Mouse (Mus musculus) forebrain, embryonic 15.5 days (tissue): Measurements from ENCODE around the gene Hmga2. TPM values are rescaled to one million over a fixed set of nuclear protein-coding genes. Genes with fewer than 3 reads are reported as not detected.

Experiments used
- ATAC-seq: fragments of 200-750 bp; cut with Nextera tagmentation; replicated peaks from 2 replicates; pipeline ENCODE4 v1.8.0; 2017; ENCODE audit warnings: mild to moderate bottlenecking, moderate TSS enrichment, moderate library complexity
- H3K27ac ChIP-seq: fragments of 300-500 bp; sonication (generic); replicated peaks from 2 replicates; pipeline ENCODE4 v1.5.1; 2015; ENCODE audit warnings: mild to moderate bottlenecking, inconsistent platforms
- H3K27me3 ChIP-seq: fragments of 300-500 bp; sonication (generic); 2 replicates; pipeline ENCODE4 v1.6.1; 2015; ENCODE audit warnings: inconsistent platforms
- H3K36me3 ChIP-seq: fragments of 300-500 bp; sonication (generic); 2 replicates; pipeline ENCODE4 v1.6.1; 2015; ENCODE audit warnings: mild to moderate bottlenecking, inconsistent platforms
- H3K4me1 ChIP-seq: fragments of 300-500 bp; sonication (generic); 2 replicates; pipeline ENCODE4 v1.6.1; 2015; ENCODE audit warnings: inconsistent platforms
- H3K4me2 ChIP-seq: fragments of 300-500 bp; sonication (generic); replicated peaks from 2 replicates; pipeline ENCODE4 v1.6.1; 2015; ENCODE audit warnings: mild to moderate bottlenecking, inconsistent platforms
- H3K4me3 ChIP-seq: fragments of 300-500 bp; sonication (generic); 2 replicates; pipeline ENCODE4 v1.5.1; 2015; ENCODE audit warnings: mild to moderate bottlenecking, inconsistent platforms
- H3K9ac ChIP-seq: fragments of 300-500 bp; sonication (generic); replicated peaks from 2 replicates; pipeline ENCODE4 v1.6.1; 2015; ENCODE audit warnings: mild to moderate bottlenecking, inconsistent platforms
- H3K9me3 ChIP-seq: fragments of 300-500 bp; sonication (generic); 2 replicates; pipeline ENCODE4 v1.6.1; 2016; ENCODE audit warnings: inconsistent platforms
- WGBS: fragments of 180-500 bp; shearing (Covaris S2); methylation state at CpG from one replicate; pipeline ENCODE4 v1.1.7; 2015; ENCODE audit warnings: mixed read lengths; 5-methylcytosine and 5-hydroxymethylcytosine counted together
- polyA plus RNA-seq: library from polyadenylated mRNA; unstranded; fragments of >200 nt; fragmentation: Nextera tagmentation; extraction: Ambion mirVana; gene quantifications from 2 replicates; pipeline ENCODE4 v1.2.1, GENCODE M21; 2015

The Hmga2 gene
- polyA plus RNA-seq, 1 experiment from 2014 or later: 1.4 TPM

DNA sequence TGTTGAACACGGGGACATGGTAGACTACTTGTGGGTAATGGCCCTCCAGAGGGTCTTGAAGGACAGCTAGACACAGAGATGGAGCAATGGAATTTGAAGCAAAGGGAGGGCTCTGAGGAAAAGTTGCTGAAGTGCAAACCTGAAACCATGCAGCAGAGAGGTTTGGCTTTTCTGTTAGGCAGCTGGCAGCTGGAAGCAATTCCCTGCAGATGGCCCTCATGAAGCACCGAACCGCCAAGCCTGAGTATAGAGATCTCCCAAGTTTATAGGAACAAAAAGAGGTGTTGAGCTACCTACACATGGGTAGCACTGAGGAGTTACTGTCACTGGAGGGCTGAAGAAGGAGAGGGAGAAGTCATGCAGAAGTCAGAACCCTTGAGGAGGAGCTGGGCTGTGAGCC lies 13.3 kb upstream of the Hmga2 start:
- no peak overlapping the region for H3K9ac ChIP-seq
- H3K4me2 ChIP-seq: no peak overlapping the region
- H3K27ac ChIP-seq: no peak overlapping the region
- WGBS: 96% methylated on average over 3 of the region's 3 CpGs
- peaks cover 3% of the 10 kb centered on the region; the same call in 1 of the 2 replicates for H3K9me3 ChIP-seq
- H3K36me3 ChIP-seq: no peaks in the 10 kb centered on the region
- ATAC-seq: no peak
- no peaks in the 10 kb centered on the region for H3K27me3 ChIP-seq
- H3K4me1 ChIP-seq: no peaks in the 10 kb centered on the region
- no peak overlapping the region for H3K4me3 ChIP-seq

DNA sequence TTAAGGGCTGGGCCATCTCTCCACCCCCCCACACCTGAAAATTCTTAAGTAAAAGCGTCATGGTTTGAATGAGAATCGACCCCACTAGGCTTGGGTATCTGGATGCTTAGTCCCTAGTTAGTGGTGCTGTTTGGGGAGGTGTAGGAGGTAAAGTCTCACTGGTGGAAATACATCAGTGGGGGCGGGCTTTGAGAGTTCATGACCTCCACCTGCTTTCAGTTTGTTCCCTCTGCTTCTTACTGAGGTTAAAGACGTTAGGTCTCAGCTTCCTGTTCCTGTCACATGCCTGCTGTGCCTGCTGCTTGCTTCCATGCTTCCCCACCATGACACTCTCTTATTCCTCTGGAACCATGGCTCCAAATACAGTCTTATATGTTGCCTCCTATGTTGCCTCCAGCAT lies 12.3 kb upstream of the Hmga2 start:
- 86% methylated on average over 4 of the region's 4 CpGs for WGBS
- H3K27ac ChIP-seq: no peak overlapping the region
- H3K36me3 ChIP-seq: no peaks in the 10 kb centered on the region
- ATAC-seq: no peak
- no peak overlapping the region for H3K4me3 ChIP-seq
- no peaks in the 10 kb centered on the region for H3K4me1 ChIP-seq
- no peak overlapping the region for H3K4me2 ChIP-seq
- H3K9ac ChIP-seq: no peak overlapping the region
- H3K27me3 ChIP-seq: no peaks in the 10 kb centered on the region
- peaks cover 3% of the 10 kb centered on the region; the same call in 1 of the 2 replicates for H3K9me3 ChIP-seq

DNA sequence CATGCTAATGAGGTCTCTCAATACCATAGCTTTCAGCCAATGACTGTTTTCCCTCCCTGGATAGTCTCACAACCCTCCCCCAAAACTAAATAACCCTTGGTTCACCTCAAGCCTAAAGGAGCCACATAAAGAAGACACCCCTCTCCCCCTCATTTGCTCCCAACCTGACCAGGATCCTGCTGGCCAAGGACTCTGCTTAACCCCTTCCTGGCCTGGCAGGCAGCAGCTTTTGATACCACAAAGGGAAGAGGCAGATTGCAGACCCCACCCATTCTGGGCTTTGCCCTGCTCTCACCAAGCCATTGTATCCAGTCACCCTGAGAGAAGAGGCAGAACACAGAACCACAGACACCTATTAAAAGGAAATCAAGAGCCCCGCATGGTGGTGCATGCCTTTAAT lies 11.6 kb upstream of the Hmga2 start:
- Histone ChIP-seq H3K27me3 (no peaks in the 10 kb centered on the region), H3K4me2 (no peak overlapping the region), H3K27ac (no peak overlapping the region), H3K36me3 (no peaks in the 10 kb centered on the region), H3K4me3 (no peak overlapping the region), H3K9me3 (peaks cover 3% of the 10 kb centered on the region; the same call in 1 of the 2 replicates), H3K4me1 (no peaks in the 10 kb centered on the region), H3K9ac (no peak overlapping the region)
- no peak for ATAC-seq
- 97% methylated on average over 1 of the region's 1 CpGs for WGBS

DNA sequence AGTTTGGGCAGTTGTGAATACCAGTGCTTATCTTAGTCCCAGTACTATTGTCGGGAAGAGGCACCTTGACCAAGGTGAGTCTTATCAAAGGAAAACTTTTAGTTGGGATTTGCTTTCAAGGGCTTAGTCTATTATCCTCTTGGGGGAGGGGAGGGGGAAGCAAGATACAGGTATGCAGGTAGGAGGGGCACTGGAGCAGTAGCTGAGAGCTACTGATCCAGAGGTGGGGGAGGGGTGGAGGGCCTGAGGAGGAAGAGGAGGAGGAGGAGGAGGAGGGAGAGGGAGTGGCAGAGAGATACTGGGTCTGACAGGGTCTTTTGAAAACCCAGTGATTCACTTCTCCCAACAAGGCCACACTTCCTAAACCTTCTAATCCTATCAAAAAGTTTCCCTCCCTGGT lies 9.2 kb upstream of the Hmga2 start:
- H3K27me3 ChIP-seq: no peaks in the 10 kb centered on the region
- H3K4me3 ChIP-seq: no peak overlapping the region
- H3K4me1 ChIP-seq: no peaks in the 10 kb centered on the region
- no peaks in the 10 kb centered on the region for H3K36me3 ChIP-seq
- peaks cover 3% of the 10 kb centered on the region; the same call in 1 of the 2 replicates for H3K9me3 ChIP-seq
- no peak overlapping the region for H3K27ac ChIP-seq
- no peak overlapping the region for H3K9ac ChIP-seq
- no peak overlapping the region for H3K4me2 ChIP-seq
- WGBS: 86% methylated on average over 1 of the region's 1 CpGs
- no peak for ATAC-seq

DNA sequence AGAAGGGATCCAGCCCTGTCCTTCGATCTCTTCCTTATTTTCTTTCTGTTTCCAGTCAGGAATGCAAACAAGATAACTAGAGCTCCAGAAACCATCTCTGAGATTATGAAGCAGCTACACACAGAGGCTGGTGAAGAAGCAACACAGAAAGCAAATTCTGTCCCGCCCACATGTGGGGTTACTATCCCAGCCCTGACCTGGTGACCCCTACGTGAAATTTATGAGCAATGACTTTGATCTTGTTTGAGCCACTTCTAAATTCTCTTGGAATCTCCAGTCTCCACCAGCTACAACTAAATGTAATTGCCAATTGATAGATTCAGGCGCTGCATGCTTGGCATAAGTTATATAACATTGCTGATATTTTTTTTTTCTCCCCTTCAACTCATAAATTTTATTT lies 7.9 kb upstream of the Hmga2 start:
- Histone ChIP-seq H3K4me2 (no peak overlapping the region), H3K27ac (no peak overlapping the region), H3K27me3 (no peaks in the 10 kb centered on the region), H3K9me3 (peaks cover 3% of the 10 kb centered on the region; the same call in 1 of the 2 replicates), H3K4me3 (no peak overlapping the region), H3K36me3 (no peaks in the 10 kb centered on the region), H3K9ac (no peak overlapping the region), H3K4me1 (no peaks in the 10 kb centered on the region)
- 89% methylated on average over 4 of the region's 4 CpGs for WGBS
- no peak for ATAC-seq

DNA sequence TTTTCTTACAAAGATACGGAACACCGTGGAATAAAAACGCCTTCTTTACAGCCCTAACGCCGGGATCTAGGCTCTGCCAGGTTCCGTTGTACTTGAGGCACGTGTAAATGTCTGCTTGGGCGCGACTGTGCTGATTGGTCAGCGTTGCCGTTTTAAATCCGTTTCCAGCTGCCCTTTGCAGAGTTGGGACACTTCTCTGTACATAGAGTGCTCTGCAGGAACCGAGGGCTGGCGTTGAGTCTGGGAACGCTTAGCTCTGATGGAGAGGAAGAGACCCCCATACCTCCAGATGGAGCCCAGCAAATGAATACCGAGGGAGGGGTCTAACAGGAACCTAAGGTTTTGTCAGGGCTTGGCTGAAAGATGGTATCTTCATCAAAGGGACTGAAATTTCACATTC lies 1.9 kb upstream of the Hmga2 start:
- under 1% methylated on average over 16 of the region's 16 CpGs for WGBS

DNA sequence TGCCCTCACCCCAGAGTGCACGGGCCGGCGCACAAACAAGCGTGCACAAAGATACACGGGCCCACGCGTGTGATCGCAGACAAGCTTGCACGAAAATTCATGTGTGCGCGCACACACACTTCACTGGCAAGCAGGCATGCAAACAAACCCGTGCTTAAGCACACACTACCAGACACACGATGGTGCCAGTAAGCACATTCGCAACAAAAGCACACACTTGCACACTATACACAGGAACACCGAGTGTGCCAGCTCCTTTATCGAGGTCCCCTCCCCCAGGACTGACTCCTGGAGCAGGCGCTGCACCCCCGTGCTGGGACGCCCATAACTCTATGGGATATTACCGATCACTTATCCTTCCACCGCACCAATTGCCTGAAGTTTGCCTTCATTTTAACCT lies 1.2 kb upstream of the Hmga2 start:
- Histone ChIP-seq H3K27ac (no peak overlapping the region), H3K4me2 (peak overlapping the region; percentile 93), H3K4me1 (peaks cover 50% of the 10 kb centered on the region), H3K9me3 (no peaks in the 10 kb centered on the region), H3K27me3 (peaks cover 13% of the 10 kb centered on the region; the same call in 1 of the 2 replicates), H3K4me3 (peak overlapping the region; percentile 57), H3K36me3 (no peaks in the 10 kb centered on the region), H3K9ac (peak overlapping the region; percentile 63; the same call in 1 of the 2 replicates)
- peak; percentile 23 for ATAC-seq
- 1% methylated on average over 21 of the region's 21 CpGs for WGBS

More for the DNA sequence above, 1.9 kb upstream of the Hmga2 start:
- H3K27ac ChIP-seq: no peak overlapping the region
- no peaks in the 10 kb centered on the region for H3K9me3 ChIP-seq
- no peaks in the 10 kb centered on the region for H3K36me3 ChIP-seq
- no peak for ATAC-seq
- H3K4me1 ChIP-seq: peaks cover 46% of the 10 kb centered on the region
- no peak overlapping the region for H3K9ac ChIP-seq
- H3K27me3 ChIP-seq: peaks cover 13% of the 10 kb centered on the region; the same call in 1 of the 2 replicates
- H3K4me3 ChIP-seq: peak overlapping the region; percentile 57
- H3K4me2 ChIP-seq: peak overlapping the region; percentile 93

DNA sequence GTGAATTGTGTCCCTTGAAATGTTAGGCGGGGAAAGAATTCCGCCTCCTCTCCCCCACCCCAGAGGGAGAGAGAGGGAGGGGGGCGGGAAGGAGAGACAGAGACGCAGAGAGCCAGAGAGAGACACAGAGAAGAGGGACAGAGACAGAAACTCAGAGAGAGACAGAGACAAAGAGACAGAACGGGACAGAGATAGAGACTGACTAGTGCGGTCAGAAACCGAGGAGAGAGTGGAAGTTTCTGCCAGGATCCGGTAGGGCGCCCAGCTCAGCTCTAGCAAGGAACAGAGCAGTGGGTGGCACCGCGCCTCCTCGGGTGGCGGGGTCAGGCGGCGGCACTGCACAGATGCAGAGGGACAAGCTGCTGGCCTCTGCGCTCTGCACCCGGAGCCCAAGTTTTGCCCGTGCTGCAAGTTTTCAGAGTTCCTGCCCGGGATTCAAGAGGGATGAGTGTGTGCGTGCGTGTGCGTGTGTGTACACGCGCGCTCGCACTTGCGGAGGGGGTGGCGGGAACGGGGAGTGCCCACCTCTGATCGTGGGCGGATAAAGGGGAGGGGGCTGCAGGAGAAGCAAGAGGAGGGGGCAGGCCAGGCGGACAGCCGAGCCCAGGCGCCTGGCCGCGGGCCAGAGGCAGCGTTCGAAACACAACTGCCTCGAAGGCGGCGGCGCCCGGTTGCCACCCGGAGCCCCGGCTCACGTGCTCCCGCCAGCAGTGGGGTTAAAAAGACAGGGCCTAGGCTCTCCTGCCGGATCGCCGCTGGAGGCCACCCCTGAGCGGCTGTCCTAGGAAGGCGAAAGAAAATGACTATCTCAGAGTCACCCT lies 457 bp upstream of the Hmga2 start:
- Histone ChIP-seq H3K9ac (peak overlapping the region; percentile 63), H3K4me2 (peak overlapping the region; percentile 93), H3K27me3 (peaks cover 13% of the 10 kb centered on the region; the same call in 1 of the 2 replicates), H3K9me3 (no peaks in the 10 kb centered on the region), H3K4me1 (peaks cover 50% of the 10 kb centered on the region), H3K36me3 (no peaks in the 10 kb centered on the region), H3K4me3 (peak overlapping the region; percentile 57), H3K27ac (peak overlapping the region; percentile 67)
- ATAC-seq: peak; percentile 57
- under 1% methylated on average over 51 of the region's 52 CpGs for WGBS

DNA sequence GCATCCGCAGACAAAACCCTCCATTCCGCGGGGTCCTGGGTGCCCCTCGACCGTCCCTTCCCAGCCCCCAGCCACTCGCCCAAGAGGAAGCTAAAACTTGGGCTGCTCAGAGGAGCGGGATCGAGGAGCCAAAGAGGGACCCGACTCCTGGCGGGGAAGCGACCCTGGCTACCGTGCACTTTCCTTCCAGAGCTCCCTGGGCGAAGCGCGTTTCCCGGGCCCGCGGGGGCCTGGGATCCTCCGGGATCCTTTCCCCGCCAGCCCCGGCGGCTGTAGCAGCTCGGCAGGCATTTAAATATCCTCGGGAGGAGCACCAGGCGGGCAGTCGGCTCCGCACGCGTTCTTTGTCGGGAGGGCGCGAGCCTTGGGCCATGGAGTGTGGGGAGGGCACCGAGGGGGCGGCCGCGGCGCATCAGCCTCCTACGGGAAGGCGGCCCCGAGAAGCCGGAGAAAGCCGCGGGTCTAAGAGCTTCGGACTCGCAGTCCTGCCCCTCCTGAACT lies 1.2 kb downstream of the Hmga2 start:
- WGBS: under 1% methylated on average over 45 of the region's 45 CpGs
- no peaks in the 10 kb centered on the region for H3K36me3 ChIP-seq
- 0 out of 2 replicates have a peak, but pooled peaks have one; percentile 32 for ATAC-seq
- H3K27me3 ChIP-seq: peaks cover 13% of the 10 kb centered on the region; the same call in 1 of the 2 replicates
- peak overlapping the region; percentile 57 for H3K4me3 ChIP-seq
- peak overlapping the region; percentile 63 for H3K9ac ChIP-seq
- peaks cover 50% of the 10 kb centered on the region for H3K4me1 ChIP-seq
- H3K27ac ChIP-seq: 0 out of 2 replicates have a peak overlapping the region, but pooled peaks have one; percentile 11
- peak overlapping the region; percentile 93 for H3K4me2 ChIP-seq
- no peaks in the 10 kb centered on the region for H3K9me3 ChIP-seq

DNA sequence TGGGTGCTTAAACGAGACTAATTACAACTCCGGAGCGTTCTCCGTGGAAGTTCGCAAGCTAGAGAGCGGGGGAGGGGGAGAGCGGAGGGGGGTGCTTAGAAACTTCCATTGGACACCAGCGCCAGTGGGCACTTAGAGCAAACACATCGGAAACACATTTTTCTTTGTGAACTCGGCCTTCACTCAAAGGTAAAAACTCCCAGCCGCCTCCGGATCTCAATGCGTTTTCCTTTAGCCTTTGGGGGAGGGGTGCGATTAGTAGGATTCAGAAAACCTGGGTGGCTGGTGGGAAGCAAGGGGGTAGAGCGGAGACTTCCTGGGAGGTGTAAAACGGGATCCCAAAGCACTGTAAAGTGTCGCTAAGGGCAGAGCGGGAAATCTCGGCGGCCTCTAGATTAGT lies 2.0 kb downstream of the Hmga2 start:
- no peak overlapping the region for H3K27ac ChIP-seq
- no peak for ATAC-seq
- H3K4me2 ChIP-seq: peak overlapping the region; percentile 93
- H3K36me3 ChIP-seq: no peaks in the 10 kb centered on the region
- peaks cover 50% of the 10 kb centered on the region for H3K4me1 ChIP-seq
- H3K27me3 ChIP-seq: peaks cover 13% of the 10 kb centered on the region; the same call in 1 of the 2 replicates
- H3K9me3 ChIP-seq: no peaks in the 10 kb centered on the region
- WGBS: under 1% methylated on average over 20 of the region's 20 CpGs
- peak overlapping the region; percentile 57 for H3K4me3 ChIP-seq
- H3K9ac ChIP-seq: peak overlapping the region; percentile 1; the same call in 1 of the 2 replicates

DNA sequence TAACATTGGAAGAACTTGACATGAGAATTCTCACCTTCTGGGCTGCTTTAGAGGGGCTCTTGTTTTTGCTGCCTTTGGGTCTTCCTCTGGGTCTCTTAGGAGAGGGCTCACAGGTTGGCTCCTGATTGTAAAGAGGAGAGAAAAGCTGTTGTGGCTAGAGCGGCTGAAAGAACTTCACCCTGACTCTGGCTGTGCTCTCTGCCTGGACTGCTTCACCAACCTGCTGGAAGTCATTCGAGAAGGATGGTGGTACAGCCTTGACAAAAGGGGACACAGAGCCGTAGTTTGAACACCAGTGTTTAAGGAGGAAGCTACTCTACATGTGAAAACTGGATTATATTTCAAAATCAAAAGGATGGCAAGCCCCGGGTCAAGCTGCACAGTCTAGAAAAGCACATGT lies 3.1 kb downstream of the Hmga2 start:
- Histone ChIP-seq H3K4me1 (peaks cover 49% of the 10 kb centered on the region), H3K4me3 (no peak overlapping the region), H3K36me3 (no peaks in the 10 kb centered on the region), H3K4me2 (no peak overlapping the region; the same call in 1 of the 2 replicates), H3K9ac (no peak overlapping the region), H3K27ac (no peak overlapping the region), H3K9me3 (no peaks in the 10 kb centered on the region), H3K27me3 (peaks cover 13% of the 10 kb centered on the region; the same call in 1 of the 2 replicates)
- ATAC-seq: no peak
- WGBS: 20% methylated on average over 4 of the region's 4 CpGs

DNA sequence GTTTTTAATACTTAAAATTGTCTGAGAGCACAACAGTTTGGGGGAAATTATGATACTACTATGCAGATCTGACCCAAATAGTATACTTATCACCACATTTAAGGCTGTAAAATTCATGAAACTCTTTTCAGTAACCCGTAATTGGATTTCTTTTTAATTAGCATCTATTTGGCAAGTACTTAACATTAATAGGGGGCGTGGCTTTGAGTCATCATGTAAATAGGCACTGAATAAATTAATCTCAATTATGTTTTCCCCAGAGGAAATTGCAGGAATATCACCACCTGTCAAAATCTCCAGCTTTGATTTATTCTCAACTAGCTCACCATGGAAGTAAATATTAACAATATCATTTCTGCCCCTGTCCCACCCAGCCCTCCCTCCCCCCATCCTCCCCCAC lies 3.7 kb downstream of the Hmga2 start:
- ATAC-seq: no peak
- 20% methylated on average over 2 of the region's 2 CpGs for WGBS
- no peak overlapping the region for H3K9ac ChIP-seq
- H3K27ac ChIP-seq: no peak overlapping the region
- peaks cover 43% of the 10 kb centered on the region for H3K4me1 ChIP-seq
- H3K36me3 ChIP-seq: no peaks in the 10 kb centered on the region
- no peak overlapping the region for H3K4me3 ChIP-seq
- no peak overlapping the region for H3K4me2 ChIP-seq
- no peaks in the 10 kb centered on the region for H3K9me3 ChIP-seq
- H3K27me3 ChIP-seq: peaks cover 10% of the 10 kb centered on the region; the same call in 1 of the 2 replicates
